Mouse (Mus musculus): ENCODE measurements around the gene Tiparp. TPM values are rescaled to one million over a fixed set of nuclear protein-coding genes. Genes with fewer than 3 reads are reported as not detected.

The Tiparp gene
- polyA plus RNA-seq, 1 experiment = 6.6 TPM

GRCm38 (mm10) chr3:65592850-65593249, 64.6 kb downstream of the Tiparp start:
- 79% methylated on average over 6 of the region's 6 CpGs for WGBS
- no peak for TF ChIP-seq CTCF (IDR thresholded peaks at IDR 0.05; ENCODE audit: control insufficient read depth, insufficient read depth, low read length)
- no peak for TF ChIP-seq POLR2A (IDR thresholded peaks at IDR 0.05; ENCODE audit: borderline replicate concordance, control insufficient read depth, low read depth, low read length)
- H3K4me1 ChIP-seq (ENCODE audit: control insufficient read depth, insufficient read depth, low read length) = no peaks in the 10 kb centered on the region; the same call in 1 of the 2 replicates
- no peak overlapping the region for H3K27ac ChIP-seq (ENCODE audit: control insufficient read depth, insufficient read depth, low read depth, low read length, poor library complexity)
- H3K4me3 ChIP-seq (replicated peaks; ENCODE audit: control insufficient read depth, low read depth, low read length) = no peak overlapping the region

- H3K4me1 ChIP-seq (ENCODE audit: control insufficient read depth, insufficient read depth, low read length) = no peaks in the 10 kb centered on the region; the same call in 1 of the 2 replicates
- no peak overlapping the region for H3K4me3 ChIP-seq (replicated peaks; ENCODE audit: control insufficient read depth, low read depth, low read length)
- TF ChIP-seq CTCF (IDR thresholded peaks at IDR 0.05; ENCODE audit: control insufficient read depth, insufficient read depth, low read length) (no peak), POLR2A (IDR thresholded peaks at IDR 0.05; ENCODE audit: borderline replicate concordance, control insufficient read depth, low read depth, low read length) (no peak)
- H3K27ac ChIP-seq (ENCODE audit: control insufficient read depth, insufficient read depth, low read depth, low read length, poor library complexity) = no peak overlapping the region
Measured at GRCm38 (mm10) chr3:65594493-65594892, 66.3 kb downstream of the Tiparp start.

- Histone ChIP-seq H3K4me1 (ENCODE audit: control insufficient read depth, insufficient read depth, low read length) (no peaks in the 10 kb centered on the region; the same call in 1 of the 2 replicates), H3K27ac (ENCODE audit: control insufficient read depth, insufficient read depth, low read depth, low read length, poor library complexity) (no peak overlapping the region), H3K4me3 (replicated peaks; ENCODE audit: control insufficient read depth, low read depth, low read length) (no peak overlapping the region)
- 83% methylated on average over 3 of the region's 3 CpGs for WGBS
- TF ChIP-seq POLR2A (IDR thresholded peaks at IDR 0.05; ENCODE audit: borderline replicate concordance, control insufficient read depth, low read depth, low read length) (no peak), CTCF (IDR thresholded peaks at IDR 0.05; ENCODE audit: control insufficient read depth, insufficient read depth, low read length) (no peak)
Measured at GRCm38 (mm10) chr3:65595196-65595595, 67.0 kb downstream of the Tiparp start.

- Histone ChIP-seq H3K4me3 (replicated peaks; ENCODE audit: control insufficient read depth, low read depth, low read length) (no peak overlapping the region), H3K4me1 (ENCODE audit: control insufficient read depth, insufficient read depth, low read length) (no peaks in the 10 kb centered on the region; the same call in 1 of the 2 replicates), H3K27ac (ENCODE audit: control insufficient read depth, insufficient read depth, low read depth, low read length, poor library complexity) (no peak overlapping the region)
- TF ChIP-seq CTCF (IDR thresholded peaks at IDR 0.05; ENCODE audit: control insufficient read depth, insufficient read depth, low read length) (no peak), POLR2A (IDR thresholded peaks at IDR 0.05; ENCODE audit: borderline replicate concordance, control insufficient read depth, low read depth, low read length) (no peak)
- 65% methylated on average over 7 of the region's 7 CpGs for WGBS
Measured at GRCm38 (mm10) chr3:65598071-65598830, 70.0 kb downstream of the Tiparp start.

GRCm38 (mm10) chr3:65599151-65599550, 70.9 kb downstream of the Tiparp start:
- Histone ChIP-seq H3K4me1 (ENCODE audit: control insufficient read depth, insufficient read depth, low read length) (no peaks in the 10 kb centered on the region; the same call in 1 of the 2 replicates), H3K4me3 (replicated peaks; ENCODE audit: control insufficient read depth, low read depth, low read length) (no peak overlapping the region), H3K27ac (ENCODE audit: control insufficient read depth, insufficient read depth, low read depth, low read length, poor library complexity) (no peak overlapping the region)
- TF ChIP-seq CTCF (IDR thresholded peaks at IDR 0.05; ENCODE audit: control insufficient read depth, insufficient read depth, low read length) = no peak
- TF ChIP-seq POLR2A (IDR thresholded peaks at IDR 0.05; ENCODE audit: borderline replicate concordance, control insufficient read depth, low read depth, low read length) = no peak
- WGBS = 87% methylated on average over 6 of the region's 6 CpGs

- Histone ChIP-seq H3K27ac (ENCODE audit: control insufficient read depth, insufficient read depth, low read depth, low read length, poor library complexity) (no peak overlapping the region), H3K4me3 (replicated peaks; ENCODE audit: control insufficient read depth, low read depth, low read length) (no peak overlapping the region), H3K4me1 (ENCODE audit: control insufficient read depth, insufficient read depth, low read length) (no peaks in the 10 kb centered on the region)
- WGBS = 81% methylated on average over 8 of the region's 8 CpGs
- TF ChIP-seq POLR2A (IDR thresholded peaks at IDR 0.05; ENCODE audit: borderline replicate concordance, control insufficient read depth, low read depth, low read length) = no peak
- TF ChIP-seq CTCF (IDR thresholded peaks at IDR 0.05; ENCODE audit: control insufficient read depth, insufficient read depth, low read length) = no peak
Measured at GRCm38 (mm10) chr3:65601291-65602050, 73.3 kb downstream of the Tiparp start.

- WGBS = 61% methylated on average over 4 of the region's 4 CpGs
- H3K4me1 ChIP-seq (ENCODE audit: control insufficient read depth, insufficient read depth, low read length) = no peaks in the 10 kb centered on the region
- TF ChIP-seq POLR2A (IDR thresholded peaks at IDR 0.05; ENCODE audit: borderline replicate concordance, control insufficient read depth, low read depth, low read length) = no peak
- TF ChIP-seq CTCF (IDR thresholded peaks at IDR 0.05; ENCODE audit: control insufficient read depth, insufficient read depth, low read length) = no peak
- H3K27ac ChIP-seq (ENCODE audit: control insufficient read depth, insufficient read depth, low read depth, low read length, poor library complexity) = no peak overlapping the region
- H3K4me3 ChIP-seq (replicated peaks; ENCODE audit: control insufficient read depth, low read depth, low read length) = no peak overlapping the region
Measured at GRCm38 (mm10) chr3:65603392-65604055, 75.3 kb downstream of the Tiparp start.

Other genes with a start within 250 kb of the Tiparp start
- 33.0 and 47.9 TPM in 2 replicates for gene Ssr3, start 135.8 kb upstream of the Tiparp start, polyA plus RNA-seq (2011; ENCODE audit: insufficient read depth, insufficient read length, low replicate concordance, missing spikeins)
- gene Lekr1, start 137.8 kb downstream of the Tiparp start, polyA plus RNA-seq (2011; ENCODE audit: insufficient read depth, insufficient read length, low replicate concordance, missing spikeins) = not detected in 2 replicates